Mouse (Mus musculus): ENCODE data around the gene Ces2f. TPM values are rescaled to one million over a fixed set of nuclear protein-coding genes. Genes with fewer than 3 reads are reported as not detected.

Ces2f gene
- not detected in 2 replicates for polyA plus RNA-seq (2012; rRNA removed)

GRCm38 (mm10) chr8:104947056-104947455 lies at the start of gene Ces2f:
TSS of gene Ces2f (plus strand) at chr8:104947356.

GRCm38 (mm10) chr8:104925972-104926596 lies 21.1 kb upstream of the Ces2f start, which contains the start of gene Ces2e:
TSS of gene Ces2e (plus strand) at chr8:104926260.

GRCm38 (mm10) chr8:104961537-104961961 lies 14.4 kb downstream of the Ces2f start, which contains the start of gene Ces2g:
TSS of gene Ces2g (plus strand) at chr8:104961718.

GRCm38 (mm10) chr8:105000586-105000985 lies 53.4 kb downstream of the Ces2f start, which contains the start of gene Ces2h:
TSS of gene Ces2h (plus strand) at chr8:105000853.

Other genes starting within 250 kb of the Ces2f start
- gene Ces2a, start 213.4 kb upstream of the Ces2f start, polyA plus RNA-seq (2012; rRNA removed) = 11.4 and 18.0 TPM in 2 replicates
- gene Ces2b, start 115.8 kb upstream of the Ces2f start, polyA plus RNA-seq (2012; rRNA removed) = 0.18 and 0.44 TPM in 2 replicates
- 0.12 and 0.38 TPM in 2 replicates for gene Ces2c, start 100.3 kb upstream of the Ces2f start, polyA plus RNA-seq (2012; rRNA removed)
- 4.0 and 5.3 TPM in 2 replicates for gene Ces2e, start 21.1 kb upstream of the Ces2f start, polyA plus RNA-seq (2012; rRNA removed)
- gene Ces2g, start 14.4 kb downstream of the Ces2f start, polyA plus RNA-seq (2012; rRNA removed) = 11.7 and 15.6 TPM in 2 replicates
- not detected in 2 replicates for gene Ces2h, start 53.5 kb downstream of the Ces2f start, polyA plus RNA-seq (2012; rRNA removed)
- gene Ces3a, start 101.2 kb downstream of the Ces2f start, polyA plus RNA-seq (2012; rRNA removed) = 0.15 and 0.67 TPM in 2 replicates
- gene Ces3b, start 136.4 kb downstream of the Ces2f start, polyA plus RNA-seq (2012; rRNA removed) = 0.15 and 0.81 TPM in 2 replicates
- gene Ces4a, start 184.4 kb downstream of the Ces2f start, polyA plus RNA-seq (2012; rRNA removed) = not detected in 2 replicates
- 10.4 and 10.6 TPM in 2 replicates for gene Cbfb, start 223.3 kb downstream of the Ces2f start, polyA plus RNA-seq (2012; rRNA removed)

All from ovary, adult 2 months (tissue).